Mouse (Mus musculus) liver, embryonic 12.5 days (tissue): Measurements from ENCODE around the gene Sptlc2. TPM values are rescaled to one million over a fixed set of nuclear protein-coding genes. Genes with fewer than 3 reads are reported as not detected.

Experiments used
- ATAC-seq: fragments of 200-750 bp; cut with Nextera tagmentation; 2 replicates; pipeline ENCODE4 v1.8.0; 2017; ENCODE audit warnings: moderate number of reproducible peaks, mild to moderate bottlenecking, moderate library complexity
- H3K27ac ChIP-seq: fragments of 300-500 bp; sonication (generic); 2 replicates; pipeline ENCODE4 v1.5.1; 2016; ENCODE audit warnings: mild to moderate bottlenecking
- H3K27me3 ChIP-seq: fragments of 300-500 bp; sonication (generic); replicated peaks from 2 replicates; pipeline ENCODE4 v1.6.1; 2016; ENCODE audit warnings: mild to moderate bottlenecking, moderate library complexity
- H3K36me3 ChIP-seq: fragments of 300-500 bp; sonication (generic); 2 replicates; pipeline ENCODE4 v1.6.1; 2016; ENCODE audit warnings: mild to moderate bottlenecking, moderate library complexity
- H3K4me1 ChIP-seq: fragments of 300-500 bp; sonication (generic); 2 replicates; pipeline ENCODE4 v1.6.1; 2016
- H3K4me2 ChIP-seq: fragments of 300-500 bp; sonication (generic); 2 replicates; pipeline ENCODE4 v1.6.1; 2016; ENCODE audit warnings: mild to moderate bottlenecking, moderate library complexity
- H3K4me3 ChIP-seq: fragments of 300-500 bp; sonication (generic); 2 replicates; pipeline ENCODE4 v1.5.1; 2016; ENCODE audit warnings: mild to moderate bottlenecking, moderate library complexity
- H3K9ac ChIP-seq: fragments of 300-500 bp; sonication (generic); 2 replicates; pipeline ENCODE4 v1.6.1; 2016; ENCODE audit warnings: mild to moderate bottlenecking, moderate library complexity
- H3K9me3 ChIP-seq: fragments of 300-500 bp; sonication (generic); replicated peaks from 2 replicates; pipeline ENCODE4 v1.6.1; 2016; ENCODE audit warnings: mild to moderate bottlenecking, moderate library complexity
- WGBS: fragments of 180-500 bp; shearing (Covaris S2); methylation state at CpG from one replicate; pipeline ENCODE4 v1.1.7; 2016; ENCODE audit not compliant: insufficient replicate concordance; 5-methylcytosine and 5-hydroxymethylcytosine counted together
- polyA plus RNA-seq: library from polyadenylated mRNA; unstranded; fragments of >200 nt; fragmentation: Nextera tagmentation; extraction: Ambion mirVana; gene quantifications from 2 replicates; pipeline ENCODE4 v1.2.1, GENCODE M21; 2016

Gene Sptlc2
- polyA plus RNA-seq, 1 experiment from 2014 or later: 34.2 TPM

GRCm38 (mm10) chr12:87393447-87394145, 5.4 kb upstream of the Sptlc2 start:
- Histone ChIP-seq H3K9ac (no peak overlapping the region), H3K36me3 (no peaks in the 10 kb centered on the region), H3K4me2 (no peak overlapping the region), H3K9me3 (no peaks in the 10 kb centered on the region), H3K4me1 (peaks cover 12% of the 10 kb centered on the region; the same call in 1 of the 2 replicates), H3K27ac (no peak overlapping the region), H3K27me3 (no peaks in the 10 kb centered on the region; the same call in 1 of the 2 replicates), H3K4me3 (no peak overlapping the region)
- ATAC-seq: no peak
- 42% methylated on average over 4 of the region's 4 CpGs for WGBS

GRCm38 (mm10) chr12:87391355-87391754, 3.2 kb upstream of the Sptlc2 start:
- Histone ChIP-seq H3K36me3 (no peaks in the 10 kb centered on the region), H3K4me3 (no peak overlapping the region), H3K9me3 (no peaks in the 10 kb centered on the region), H3K27me3 (no peaks in the 10 kb centered on the region; the same call in 1 of the 2 replicates), H3K4me1 (peaks cover 24% of the 10 kb centered on the region), H3K27ac (no peak overlapping the region), H3K4me2 (no peak overlapping the region), H3K9ac (no peak overlapping the region)
- no peak for ATAC-seq

GRCm38 (mm10) chr12:87389231-87389630, 1.1 kb upstream of the Sptlc2 start:
- 80% methylated on average over 3 of the region's 3 CpGs for WGBS
- peak overlapping the region; percentile 98 for H3K4me2 ChIP-seq
- H3K9ac ChIP-seq: peak overlapping the region; percentile 68; the same call in 1 of the 2 replicates
- H3K27me3 ChIP-seq: no peaks in the 10 kb centered on the region; the same call in 1 of the 2 replicates
- no peak overlapping the region for H3K27ac ChIP-seq
- no peaks in the 10 kb centered on the region for H3K9me3 ChIP-seq
- peak overlapping the region; percentile 93; the same call in 1 of the 2 replicates for H3K4me3 ChIP-seq
- peaks cover 29% of the 10 kb centered on the region for H3K4me1 ChIP-seq
- no peak for ATAC-seq
- H3K36me3 ChIP-seq: no peaks in the 10 kb centered on the region

GRCm38 (mm10) chr12:87387171-87388121, 709 bp downstream of the Sptlc2 start:
- Histone ChIP-seq H3K4me3 (peak overlapping the region; percentile 93), H3K4me2 (peak overlapping the region; percentile 98), H3K9ac (peak overlapping the region; percentile 96), H3K27me3 (no peaks in the 10 kb centered on the region; the same call in 1 of the 2 replicates), H3K27ac (peak overlapping the region; percentile 81), H3K9me3 (no peaks in the 10 kb centered on the region), H3K4me1 (peaks cover 23% of the 10 kb centered on the region), H3K36me3 (no peaks in the 10 kb centered on the region)
- under 1% methylated on average over 50 of the region's 65 CpGs for WGBS
- ATAC-seq: peak; percentile 31

GRCm38 (mm10) chr12:87385051-87385450, 3.1 kb downstream of the Sptlc2 start:
- no peak overlapping the region for H3K9ac ChIP-seq
- WGBS: 64% methylated on average over 3 of the region's 3 CpGs
- H3K4me1 ChIP-seq: peaks cover 45% of the 10 kb centered on the region
- no peaks in the 10 kb centered on the region for H3K36me3 ChIP-seq
- no peak overlapping the region for H3K4me3 ChIP-seq
- no peak overlapping the region for H3K27ac ChIP-seq
- H3K27me3 ChIP-seq: no peaks in the 10 kb centered on the region
- no peak for ATAC-seq
- no peak overlapping the region for H3K4me2 ChIP-seq
- no peaks in the 10 kb centered on the region for H3K9me3 ChIP-seq

GRCm38 (mm10) chr12:87381380-87381682, 6.8 kb downstream of the Sptlc2 start:
- H3K27ac ChIP-seq: no peak overlapping the region
- H3K27me3 ChIP-seq: no peaks in the 10 kb centered on the region
- H3K4me2 ChIP-seq: no peak overlapping the region
- peaks cover 44% of the 10 kb centered on the region for H3K4me1 ChIP-seq
- no peak overlapping the region for H3K9ac ChIP-seq
- no peaks in the 10 kb centered on the region for H3K36me3 ChIP-seq
- 0 out of 2 replicates have a peak, but pooled peaks have one; percentile 14 for ATAC-seq
- no peaks in the 10 kb centered on the region for H3K9me3 ChIP-seq
- no peak overlapping the region for H3K4me3 ChIP-seq
- 12% methylated on average over 2 of the region's 2 CpGs for WGBS

GRCm38 (mm10) chr12:87380586-87381379, 7.4 kb downstream of the Sptlc2 start:
- H3K9ac ChIP-seq: no peak overlapping the region
- H3K9me3 ChIP-seq: no peaks in the 10 kb centered on the region
- H3K27ac ChIP-seq: no peak overlapping the region
- no peak overlapping the region for H3K4me2 ChIP-seq
- H3K4me1 ChIP-seq: peaks cover 40% of the 10 kb centered on the region
- 34% methylated on average over 10 of the region's 10 CpGs for WGBS
- peak; percentile 32; the same call in 1 of the 2 replicates for ATAC-seq
- H3K27me3 ChIP-seq: no peaks in the 10 kb centered on the region
- no peak overlapping the region for H3K4me3 ChIP-seq
- H3K36me3 ChIP-seq: no peaks in the 10 kb centered on the region

GRCm38 (mm10) chr12:87379496-87379895, 8.7 kb downstream of the Sptlc2 start:
- 58% methylated on average over 2 of the region's 2 CpGs for WGBS
- H3K4me3 ChIP-seq: no peak overlapping the region
- H3K4me2 ChIP-seq: no peak overlapping the region
- ATAC-seq: 0 out of 2 replicates have a peak, but pooled peaks have one; percentile 19
- H3K4me1 ChIP-seq: peaks cover 50% of the 10 kb centered on the region
- no peak overlapping the region for H3K9ac ChIP-seq
- no peaks in the 10 kb centered on the region for H3K9me3 ChIP-seq
- H3K36me3 ChIP-seq: no peaks in the 10 kb centered on the region; the same call in 1 of the 2 replicates
- H3K27me3 ChIP-seq: no peaks in the 10 kb centered on the region
- no peak overlapping the region for H3K27ac ChIP-seq

- H3K9ac ChIP-seq: no peak overlapping the region
These were observed 14.0 kb downstream of the Sptlc2 start for GRCm38 (mm10) chr12:87374159-87374558.

GRCm38 (mm10) chr12:87369319-87369718, 18.8 kb downstream of the Sptlc2 start:
- no peak for ATAC-seq
- H3K4me2 ChIP-seq: no peak overlapping the region
- H3K27ac ChIP-seq: no peak overlapping the region
- H3K4me3 ChIP-seq: no peak overlapping the region
- H3K4me1 ChIP-seq: peaks cover 3% of the 10 kb centered on the region; the same call in 1 of the 2 replicates
- H3K27me3 ChIP-seq: no peaks in the 10 kb centered on the region
- peaks cover 23% of the 10 kb centered on the region for H3K36me3 ChIP-seq
- H3K9me3 ChIP-seq: no peaks in the 10 kb centered on the region
- 61% methylated on average over 2 of the region's 2 CpGs for WGBS
- no peak overlapping the region for H3K9ac ChIP-seq

More at GRCm38 (mm10) chr12:87374159-87374558, 14.0 kb downstream of the Sptlc2 start:
- peaks cover 25% of the 10 kb centered on the region; the same call in 1 of the 2 replicates for H3K4me1 ChIP-seq
- no peaks in the 10 kb centered on the region for H3K9me3 ChIP-seq
- H3K27ac ChIP-seq: no peak overlapping the region
- no peak overlapping the region for H3K4me3 ChIP-seq
- H3K36me3 ChIP-seq: no peaks in the 10 kb centered on the region; the same call in 1 of the 2 replicates
- no peaks in the 10 kb centered on the region for H3K27me3 ChIP-seq
- 71% methylated on average over 6 of the region's 6 CpGs for WGBS
- H3K4me2 ChIP-seq: no peak overlapping the region
- ATAC-seq: no peak

GRCm38 (mm10) chr12:87368092-87368491, 20.1 kb downstream of the Sptlc2 start:
- Histone ChIP-seq H3K4me1 (no peaks in the 10 kb centered on the region), H3K27ac (no peak overlapping the region), H3K36me3 (peaks cover 23% of the 10 kb centered on the region), H3K4me3 (no peak overlapping the region), H3K9me3 (no peaks in the 10 kb centered on the region), H3K27me3 (no peaks in the 10 kb centered on the region), H3K4me2 (no peak overlapping the region), H3K9ac (no peak overlapping the region)
- no peak for ATAC-seq
